Mouse (Mus musculus) ovary, postnatal 14 days (tissue): ENCODE measurements at regions not wholly inside any gene's neighbourhood (a gene's known extent, or its start where the extent isn't known, plus 50 kb on each side); places are given as distances from the start of the nearest gene placed in this dataset.

Experiments
- DNase-seq: peaks from one replicate; pipeline ENCODE4 v3.0.0; 2022; ENCODE audit warnings: low spot score

DNA sequence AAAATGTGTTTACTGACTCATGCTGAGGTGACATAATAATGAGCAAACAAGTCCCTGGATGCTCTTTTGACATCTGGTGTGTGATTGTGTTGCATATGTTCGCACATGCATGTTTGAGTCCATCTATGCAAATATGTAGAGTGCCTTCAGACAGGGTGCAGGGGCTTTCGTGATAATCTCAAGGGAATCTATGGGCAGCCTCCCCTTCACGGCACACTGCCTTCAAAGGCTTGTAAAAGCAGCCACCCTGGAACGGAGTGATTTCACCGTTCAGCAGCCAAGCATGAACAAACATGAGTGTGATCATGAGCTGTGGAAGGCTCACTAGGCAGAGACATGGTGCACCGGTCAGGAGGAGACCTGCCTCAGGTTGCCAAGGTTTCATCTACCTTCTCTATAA lies 57.1 kb upstream of the Mbip start:
- no peak for DNase-seq

DNA sequence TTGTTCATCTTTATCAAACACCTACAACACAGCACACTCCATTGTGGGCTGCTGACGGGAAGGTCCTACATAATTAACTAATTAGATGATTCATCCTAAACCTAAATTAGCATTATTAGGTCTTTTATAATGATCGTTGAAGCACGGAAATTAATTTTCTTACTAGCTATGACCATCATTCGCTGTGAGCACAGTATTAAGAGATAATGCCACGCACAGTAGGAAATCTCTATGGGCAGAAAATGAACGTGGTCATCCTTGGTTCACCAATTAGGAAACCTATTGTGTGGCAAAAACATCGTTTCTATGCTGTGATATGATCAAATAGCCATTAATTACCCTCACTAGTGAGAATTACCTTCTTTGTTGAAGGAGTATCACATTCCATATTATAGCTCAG lies 56.4 kb upstream of the Mbip start:
- DNase-seq, result no peak
